Mouse (Mus musculus) heart, adult 11 months (tissue): Measurements from ENCODE around the gene Chrna1.
"Not testable (repeated sequence)": the region's sequence is repeated elsewhere in the genome, so short reads cannot be mapped to it uniquely, and the experiment has no call there.

Source experiments
- DNase-seq: peaks from one replicate; pipeline ENCODE4 v3.0.0; 2022

Gene Chrna1

DNA sequence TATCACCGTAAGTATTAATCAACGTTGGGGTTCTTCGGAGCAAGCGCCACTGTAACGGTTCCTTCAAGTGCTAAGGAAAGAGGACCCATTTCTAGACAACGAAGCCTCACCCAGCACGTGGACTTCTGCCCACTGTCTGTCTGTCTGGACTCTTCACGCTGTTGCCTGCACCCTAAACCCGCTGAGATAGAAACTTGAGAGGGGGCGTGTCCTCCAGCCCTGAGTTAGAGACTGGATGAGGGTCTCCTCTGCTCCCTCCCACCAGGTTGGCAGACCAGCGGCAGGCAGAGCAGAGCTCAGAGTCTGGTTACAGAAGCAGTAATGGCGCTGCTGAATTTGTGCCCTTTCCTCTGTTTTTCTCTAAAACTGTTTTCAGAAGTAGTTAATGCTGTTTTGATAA is 10.0 kb upstream of the Chrna1 start:
- DNase-seq, result no peak

GRCm38 (mm10) chr2:73588951-73589350 is 8.8 kb upstream of the Chrna1 start:
- peak; percentile 72 for DNase-seq

- DNase-seq, result no peak
These were observed 7.0 kb upstream of the Chrna1 start for GRCm38 (mm10) chr2:73587109-73587506.

- DNase-seq, result peak; percentile 93
These were observed 6.4 kb upstream of the Chrna1 start for GRCm38 (mm10) chr2:73586392-73587108.

GRCm38 (mm10) chr2:73585347-73585831 is 5.3 kb upstream of the Chrna1 start:
- DNase-seq, result peak; percentile 95

- DNase-seq, result peak; percentile 96
These were observed 4.7 kb upstream of the Chrna1 start for GRCm38 (mm10) chr2:73584645-73585346.

DNA sequence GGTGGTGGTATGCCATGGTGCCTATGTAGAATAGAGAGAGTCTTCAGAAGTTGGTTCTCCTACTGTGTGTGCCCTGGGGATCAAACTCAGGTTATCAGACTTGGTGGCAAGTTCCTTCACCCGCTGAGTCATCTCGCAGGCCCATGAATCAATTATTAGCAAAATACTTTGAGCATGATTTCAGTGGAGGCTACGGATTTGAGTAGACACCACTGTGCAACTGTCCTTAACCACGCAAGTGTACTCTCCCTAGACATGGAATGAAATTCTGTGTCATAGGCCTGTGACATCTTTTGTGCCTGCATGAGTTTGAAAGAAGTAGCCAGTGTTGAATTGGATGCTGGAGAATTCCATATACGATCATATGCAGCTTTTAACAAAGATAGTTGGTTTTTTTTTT is 582 bp upstream of the Chrna1 start:
- DNase-seq, result no peak

DNA sequence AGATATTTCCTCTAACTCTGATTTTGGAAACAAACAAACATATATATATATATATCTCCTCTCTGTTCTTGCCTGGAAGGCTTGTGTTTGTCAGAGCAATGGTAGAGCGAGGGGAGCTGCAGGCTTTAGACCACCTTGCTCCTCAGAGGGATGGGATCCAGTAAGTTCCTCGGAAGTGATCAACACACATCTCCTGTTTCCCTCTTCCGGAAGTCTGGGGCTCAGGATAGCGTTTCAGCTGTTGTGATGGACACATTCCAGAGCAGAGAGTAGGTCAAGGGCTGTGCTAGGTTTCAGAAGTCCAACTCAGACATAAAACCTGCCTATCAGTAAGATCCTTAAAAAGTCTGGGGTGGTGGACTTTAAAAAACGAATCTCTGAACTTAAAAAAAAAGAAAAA is 970 bp downstream of the Chrna1 start:
- no peak for DNase-seq

DNA sequence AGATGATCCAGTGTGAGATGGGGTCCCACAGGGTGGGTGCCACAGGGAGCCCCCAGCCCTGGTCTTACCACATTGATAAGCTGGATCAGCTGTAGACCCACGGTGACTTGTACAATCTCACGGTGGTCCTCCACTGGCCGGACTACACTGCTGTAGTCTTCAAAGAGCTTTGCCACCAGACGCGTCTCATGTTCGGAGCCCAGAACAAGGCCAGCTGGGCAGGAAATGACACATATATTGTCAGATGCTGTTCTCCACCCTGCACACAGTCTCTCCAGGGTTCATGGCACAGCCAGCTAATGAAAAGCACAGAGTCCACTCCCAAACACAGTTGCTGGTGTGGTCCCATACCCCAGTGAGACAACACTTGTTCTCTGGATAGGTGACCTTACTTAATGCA is 5.7 kb downstream of the Chrna1 start:
- peak; percentile 82 for DNase-seq

- DNase-seq, result no peak
These were observed 6.6 kb downstream of the Chrna1 start for GRCm38 (mm10) chr2:73573556-73573955.

GRCm38 (mm10) chr2:73572539-73573372 is 7.4 kb downstream of the Chrna1 start:
- DNase-seq, result peak; percentile 95

DNA sequence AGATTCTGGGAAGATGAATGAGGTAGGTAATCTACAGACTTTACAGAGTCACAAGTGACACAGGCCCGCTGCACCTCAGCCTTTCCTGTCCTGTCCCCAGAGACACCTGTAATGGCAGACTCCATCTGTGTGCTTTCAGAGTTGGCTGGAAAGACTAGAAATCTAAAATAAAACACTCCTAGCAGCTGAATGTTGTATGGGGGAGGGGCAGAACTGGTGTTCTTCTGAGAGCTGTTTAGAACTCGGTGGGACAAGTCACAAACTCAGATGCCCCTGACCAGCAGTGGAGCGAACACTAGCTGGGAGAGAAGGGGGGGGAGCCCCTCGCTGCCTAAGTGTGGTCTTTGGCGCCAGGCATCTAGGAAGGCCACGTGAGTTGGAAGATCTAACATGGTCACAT is 8.2 kb downstream of the Chrna1 start:
- peak; percentile 67 for DNase-seq

- DNase-seq, result peak; percentile 85
These were observed 8.8 kb downstream of the Chrna1 start for GRCm38 (mm10) chr2:73571304-73571703.

GRCm38 (mm10) chr2:73566989-73567605 is 13.0 kb downstream of the Chrna1 start:
- peak; percentile 84 for DNase-seq

GRCm38 (mm10) chr2:73566162-73566561 is 14.0 kb downstream of the Chrna1 start:
- DNase-seq, result peak; percentile 84

DNA sequence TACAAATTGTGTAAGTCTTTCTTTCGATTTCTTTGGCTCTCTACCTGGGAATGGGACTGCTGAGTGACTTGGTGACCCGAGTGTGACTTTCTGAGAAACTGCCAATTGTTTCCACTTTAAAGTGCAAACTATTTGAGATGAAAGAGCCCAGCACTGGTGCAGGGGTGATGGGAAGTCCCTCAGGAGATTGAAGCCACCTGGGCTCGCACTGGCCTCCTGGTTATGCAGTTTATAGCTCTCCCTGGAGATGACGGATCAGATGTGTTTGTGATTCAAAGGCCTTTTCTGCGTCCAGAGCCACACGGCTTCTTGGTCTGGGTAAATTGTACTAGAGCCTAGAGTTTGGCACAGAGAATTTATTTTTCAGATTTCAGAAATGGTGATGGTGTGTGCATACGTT is 16.4 kb downstream of the Chrna1 start:
- peak; percentile 45 for DNase-seq

DNA sequence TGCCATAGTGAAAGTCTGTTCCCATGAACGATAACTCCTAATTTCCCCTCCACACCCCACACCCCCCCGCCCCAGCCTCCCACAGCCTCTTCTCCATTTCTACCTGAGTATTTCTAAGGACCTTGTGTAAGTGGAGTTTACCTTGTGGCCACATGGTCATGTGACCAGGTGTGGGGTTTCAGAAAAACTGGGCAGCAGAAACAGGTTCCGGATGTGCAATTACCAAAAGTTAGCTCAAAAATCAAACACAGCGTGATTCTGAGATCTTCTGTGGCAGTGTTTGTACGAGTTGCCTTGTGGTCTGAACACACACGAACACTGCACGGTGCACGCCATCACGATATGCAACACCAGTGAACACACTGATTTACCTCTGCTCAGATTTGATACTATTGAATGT is 17.5 kb downstream of the Chrna1 start:
- DNase-seq, result peak; percentile 55

GRCm38 (mm10) chr2:73561665-73562063 is 18.5 kb downstream of the Chrna1 start:
- no peak for DNase-seq

DNA sequence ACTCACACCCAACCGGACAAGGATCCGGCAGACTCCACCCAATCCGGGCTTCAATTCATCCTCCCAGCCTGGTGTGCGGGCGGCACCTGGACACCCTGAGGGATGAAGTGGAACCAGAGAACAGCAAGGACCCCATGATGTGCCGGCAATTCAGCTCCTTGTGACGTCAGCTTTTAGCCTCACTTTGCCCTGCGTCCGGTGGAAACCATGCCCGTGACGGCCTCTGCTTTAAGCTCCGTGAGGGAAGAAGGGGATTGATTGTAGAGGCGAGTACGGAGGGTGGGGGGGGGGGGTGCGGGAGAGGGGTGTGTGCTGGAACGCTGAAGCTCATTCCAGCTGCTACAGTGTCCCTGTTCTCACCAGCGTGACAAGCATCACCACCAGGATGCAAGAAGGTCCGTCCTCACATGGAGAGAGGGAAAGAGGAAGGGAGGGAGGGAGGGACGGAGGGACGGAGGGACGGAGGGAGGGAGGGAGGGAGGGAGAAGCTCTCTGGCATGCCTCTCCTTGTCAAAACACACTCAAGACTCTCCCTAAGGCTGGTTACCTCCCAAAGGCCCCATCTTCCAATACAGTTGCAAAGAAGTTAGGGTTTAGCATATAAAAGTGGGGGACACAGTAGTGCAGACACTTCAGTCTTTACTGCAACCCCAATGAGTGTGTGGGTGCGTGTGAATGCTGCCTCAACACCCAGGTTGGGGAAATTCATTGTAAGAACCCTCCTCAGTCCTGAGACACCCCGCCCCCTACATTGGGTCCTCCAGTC is 19.1 kb downstream of the Chrna1 start:
- DNase-seq, result no peak

DNA sequence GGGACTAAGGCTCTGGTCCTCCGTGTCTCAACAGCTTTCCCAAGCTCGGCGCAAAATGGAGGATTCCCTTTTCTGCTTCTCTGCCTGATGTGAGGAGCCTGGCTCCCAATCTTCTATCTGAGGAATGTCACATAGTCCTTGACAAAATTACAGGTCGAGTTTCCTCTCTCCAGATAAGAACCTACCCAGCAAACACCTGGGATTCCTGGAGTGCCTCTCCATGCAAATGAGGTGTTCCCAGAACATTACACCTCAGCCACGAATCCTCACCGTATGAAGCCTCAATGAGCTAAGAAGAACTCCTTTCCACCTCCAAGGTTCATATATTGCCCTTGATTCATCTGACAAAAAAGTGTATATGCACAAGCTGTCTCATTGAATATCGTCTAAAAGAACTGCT is 19.7 kb downstream of the Chrna1 start:
- DNase-seq, result no peak

DNA sequence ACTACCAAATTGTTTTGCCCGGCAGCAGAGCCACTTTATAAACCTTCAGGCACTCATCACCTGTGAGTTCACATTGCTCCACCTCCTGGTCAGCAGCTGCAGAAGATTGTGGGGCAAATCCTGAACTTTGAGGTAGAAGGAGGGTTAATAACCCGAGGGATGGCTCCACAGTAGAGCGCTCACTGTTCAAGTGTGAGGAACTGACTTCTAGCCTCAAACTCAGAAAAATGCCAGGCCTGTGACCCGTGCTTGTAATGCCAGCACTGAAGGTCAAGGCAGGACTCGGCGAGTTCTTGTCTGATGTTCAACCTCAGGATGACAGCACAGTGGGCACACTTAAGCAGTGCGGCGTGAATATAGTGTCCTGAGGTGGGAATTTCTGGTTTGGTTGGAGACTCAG is 22.2 kb downstream of the Chrna1 start:
- DNase-seq, result no peak

DNA sequence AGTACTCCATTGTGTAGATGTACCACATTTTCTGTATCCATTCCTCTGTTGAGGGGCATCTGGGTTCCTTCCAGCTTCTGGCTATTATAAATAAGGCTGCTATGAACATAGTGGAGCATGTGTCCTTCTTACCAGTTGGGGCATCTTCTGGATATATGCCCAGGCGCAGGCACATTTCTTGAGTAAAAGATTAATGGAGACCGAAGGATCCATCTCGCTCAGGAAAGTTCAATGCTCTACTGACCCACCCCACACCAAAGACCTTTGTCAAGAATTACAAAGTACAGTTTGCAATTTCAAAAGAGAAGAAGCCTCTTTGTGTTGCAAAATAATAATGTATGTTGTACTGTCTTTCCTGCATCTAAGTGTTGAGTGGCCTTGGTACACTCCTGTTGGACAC is 23.1 kb downstream of the Chrna1 start:
- DNase-seq, result not testable (repeated sequence)
